In genomic region chr15:102135522-102136128, GRCm38 (mm10) we compare ENCODE assay signal across 7 mouse cellular contexts. TPM values are rescaled to one million over a fixed set of nuclear protein-coding genes. Genes with fewer than 3 reads are reported as not detected.
A peak's percentile ranks its signal among the peaks of the same experiment; 100 is the strongest.
DNase-seq lines count a peak whose midpoint lies in the region; ATAC-seq lines count a peak whose summit lies in the region.

No protein-coding gene starts in this region.

- H3K27me3 ChIP-seq in lung, embryonic 16.5 days (ENCODE audit: control insufficient read depth, insufficient read depth, low read depth, low read length), result no peaks in the 10 kb centered on the region
- H3K27me3 ChIP-seq in limb, embryonic 11.5 days (ENCODE audit: control insufficient read depth, insufficient read depth, low read length), result no peaks in the 10 kb centered on the region
- no peaks in the 10 kb centered on the region for H3K27me3 ChIP-seq in stomach, embryonic 14.5 days (ENCODE audit: control insufficient read depth, insufficient read depth, low read length)

- no peaks in the 10 kb centered on the region for H3K9me3 ChIP-seq in lung, embryonic 16.5 days (ENCODE audit: control insufficient read depth, low read length)
- no peaks in the 10 kb centered on the region for H3K9me3 ChIP-seq in limb, embryonic 11.5 days (ENCODE audit: control insufficient read depth, low read length)
- H3K9me3 ChIP-seq in stomach, embryonic 14.5 days (ENCODE audit: control insufficient read depth, low read depth, low read length), result no peaks in the 10 kb centered on the region

- H3K9ac ChIP-seq in lung, embryonic 16.5 days (ENCODE audit: low read length), result peak overlapping the region; percentile 92
- H3K9ac ChIP-seq in limb, embryonic 11.5 days (ENCODE audit: low read length), result peak overlapping the region; percentile 77
- peak overlapping the region; percentile 71 for H3K9ac ChIP-seq in stomach, embryonic 14.5 days (replicated peaks; ENCODE audit: low read depth, low read length)

- H3K4me3 ChIP-seq in lung, embryonic 16.5 days (ENCODE audit: low read length), result peak overlapping the region; percentile 86
- H3K4me3 ChIP-seq in limb, embryonic 11.5 days (ENCODE audit: low read depth, low read length), result peak overlapping the region; percentile 79
- H3K4me3 ChIP-seq in stomach, embryonic 14.5 days (ENCODE audit: low read depth, low read length), result peak overlapping the region; percentile 73

- ATAC-seq in lung, embryonic 16.5 days (ENCODE audit: low read depth), result peak; percentile 64; the same call in 1 of the 2 replicates
- ATAC-seq in erythroblast, adult 5-6 weeks (replicated peaks; ENCODE audit: low FRiP score, poor library complexity, severe bottlenecking), result peak; percentile 8
- ATAC-seq in limb, embryonic 11.5 days (ENCODE audit: insufficient number of reproducible peaks, low FRiP score, low TSS enrichment, low read depth), result peak; percentile 56
- ATAC-seq in stomach, embryonic 14.5 days (ENCODE audit: insufficient number of reproducible peaks, insufficient read depth, low FRiP score, low read depth), result no peak

- no peak for DNase-seq in lung, postnatal 14 days
- no peak for DNase-seq in limb, embryonic 11.5 days (ENCODE audit: low spot score)
- no peak for DNase-seq in adrenal gland, postnatal 4 days (ENCODE audit: low spot score in 2 of 2)
- no peak for DNase-seq in gastrocnemius, postnatal 14 days

- peaks cover 12% of the 10 kb centered on the region for H3K4me1 ChIP-seq in lung, embryonic 16.5 days (replicated peaks; ENCODE audit: control insufficient read depth, insufficient read depth, low read length)
- 0 out of 2 replicates have a peak, but pooled peaks cover 4% of the 10 kb centered on the region for H3K4me1 ChIP-seq in limb, embryonic 11.5 days (ENCODE audit: control insufficient read depth, insufficient read depth, low read length)
- peaks cover 13% of the 10 kb centered on the region; the same call in 1 of the 2 replicates for H3K4me1 ChIP-seq in stomach, embryonic 14.5 days (ENCODE audit: control insufficient read depth, insufficient read depth, low read length)

- H3K4me2 ChIP-seq in lung, embryonic 16.5 days (ENCODE audit: low read depth, low read length), result peak overlapping the region; percentile 81
- H3K4me2 ChIP-seq in limb, embryonic 11.5 days (ENCODE audit: low read depth, severe bottlenecking), result peak overlapping the region; percentile 50
- peak overlapping the region; percentile 84 for H3K4me2 ChIP-seq in stomach, embryonic 14.5 days (replicated peaks; ENCODE audit: low read depth, low read length)

- intact Hi-C loops in gastrocnemius, postnatal 14 days (cut with DNase I; ENCODE audit: low total_unique reads), result no loop called here

- under 1% methylated on average over 35 of the region's 35 CpGs for WGBS in lung, embryonic 16.5 days
- 4% methylated on average over 35 of the region's 35 CpGs for WGBS in limb, embryonic 11.5 days
- 2% methylated on average over 33 of the region's 35 CpGs for WGBS in stomach, embryonic 14.5 days

- H3K27ac ChIP-seq in lung, embryonic 16.5 days (ENCODE audit: low read length), result peak overlapping the region; percentile 84
- H3K27ac ChIP-seq in limb, embryonic 11.5 days (replicated peaks; ENCODE audit: low read depth, low read length), result peak overlapping the region; percentile 40; the same call in 1 of the 2 replicates
- H3K27ac ChIP-seq in stomach, embryonic 14.5 days (ENCODE audit: low read length), result peak overlapping the region; percentile 52; the same call in 1 of the 2 replicates

- peaks cover 14% of the 10 kb centered on the region for H3K36me3 ChIP-seq in lung, embryonic 16.5 days (ENCODE audit: control insufficient read depth, insufficient read depth, low read length)
- H3K36me3 ChIP-seq in limb, embryonic 11.5 days (ENCODE audit: control insufficient read depth, insufficient read depth, low read length), result peaks cover 8% of the 10 kb centered on the region
- peaks cover 21% of the 10 kb centered on the region for H3K36me3 ChIP-seq in stomach, embryonic 14.5 days (ENCODE audit: control insufficient read depth, insufficient read depth, low read length)

RNA-seq across cellular contexts. Expression of gene Spryd3, which starts 0.4 kb away (rescaled TPM):
- polyA plus RNA-seq in lung, embryonic 16.5 days (2015; fragmentation: Nextera tagmentation; extraction: Ambion mirVana), result 21.2 and 22.7 TPM in 2 replicates
- 3.8 TPM in 1 of 2 replicates, not detected in the other for total RNA-seq in erythroblast, adult 5-6 weeks (2015; ENCODE audit: low replicate concordance)
- 2.1 and 4.7 TPM in 2 replicates for total RNA-seq in erythroblast, adult 5-6 weeks (2017; ENCODE audit: low replicate concordance)
- 7.2 and 10.0 TPM in 2 replicates for polyA plus RNA-seq in limb, embryonic 11.5 days (2014; fragmentation: Nextera tagmentation; extraction: Ambion mirVana)
- 15.2 and 16.7 TPM in 2 replicates for polyA plus RNA-seq in stomach, embryonic 14.5 days (2014; fragmentation: Nextera tagmentation; extraction: Ambion mirVana)
- total RNA-seq in adrenal gland, postnatal 4 days (2021), result 10 to 100 TPM; 32.5 to 35.9 TPM
- total RNA-seq in gastrocnemius, postnatal 14 days (2021), result 10 to 100 TPM; 10.0 to 12.0 TPM

RNA-seq across cellular contexts. Expression of gene Igfbp6, which starts 8.5 kb away (rescaled TPM):
- polyA plus RNA-seq in lung, embryonic 16.5 days (2015; fragmentation: Nextera tagmentation; extraction: Ambion mirVana), result 25.8 and 34.5 TPM in 2 replicates
- total RNA-seq in erythroblast, adult 5-6 weeks (2015; ENCODE audit: low replicate concordance), result 1.5 TPM in 1 of 2 replicates, not detected in the other
- total RNA-seq in erythroblast, adult 5-6 weeks (2017; ENCODE audit: low replicate concordance), result not detected in 2 replicates
- polyA plus RNA-seq in limb, embryonic 11.5 days (2014; fragmentation: Nextera tagmentation; extraction: Ambion mirVana), result 0.17 and 0.57 TPM in 2 replicates
- polyA plus RNA-seq in stomach, embryonic 14.5 days (2014; fragmentation: Nextera tagmentation; extraction: Ambion mirVana), result 12.4 and 13.1 TPM in 2 replicates
- total RNA-seq in adrenal gland, postnatal 4 days (2021), result 10 to 100 TPM; 33.9 to 34.4 TPM
- 10 to 100 TPM; 65.6 to 80.6 TPM for total RNA-seq in gastrocnemius, postnatal 14 days (2021)

RNA-seq across cellular contexts. Expression of gene Soat2, which starts 14.7 kb away (rescaled TPM):
- 0.30 and 0.50 TPM in 2 replicates for polyA plus RNA-seq in lung, embryonic 16.5 days (2015; fragmentation: Nextera tagmentation; extraction: Ambion mirVana)
- total RNA-seq in erythroblast, adult 5-6 weeks (2015; ENCODE audit: low replicate concordance), result 1.0 TPM in 1 of 2 replicates, not detected in the other
- total RNA-seq in erythroblast, adult 5-6 weeks (2017; ENCODE audit: low replicate concordance), result 1.5 and 1.8 TPM in 2 replicates
- polyA plus RNA-seq in limb, embryonic 11.5 days (2014; fragmentation: Nextera tagmentation; extraction: Ambion mirVana), result 0.09 and 0.24 TPM in 2 replicates
- 2.1 and 2.2 TPM in 2 replicates for polyA plus RNA-seq in stomach, embryonic 14.5 days (2014; fragmentation: Nextera tagmentation; extraction: Ambion mirVana)
- total RNA-seq in adrenal gland, postnatal 4 days (2021), result 1 to 10 TPM in 1 of 2 experiments, under 1 TPM in 1; 0.78 to 3.8 TPM
- total RNA-seq in gastrocnemius, postnatal 14 days (2021), result under 1 TPM in 1 of 2 experiments, not detected in 1; 0.13 TPM

RNA-seq across cellular contexts. Expression of gene Tns2, which starts 35.4 kb away (rescaled TPM):
- 68.5 and 72.8 TPM in 2 replicates for polyA plus RNA-seq in lung, embryonic 16.5 days (2015; fragmentation: Nextera tagmentation; extraction: Ambion mirVana)
- total RNA-seq in erythroblast, adult 5-6 weeks (2015; ENCODE audit: low replicate concordance), result not detected in 2 replicates
- not detected in 2 replicates for total RNA-seq in erythroblast, adult 5-6 weeks (2017; ENCODE audit: low replicate concordance)
- polyA plus RNA-seq in limb, embryonic 11.5 days (2014; fragmentation: Nextera tagmentation; extraction: Ambion mirVana), result 14.6 and 15.6 TPM in 2 replicates
- polyA plus RNA-seq in stomach, embryonic 14.5 days (2014; fragmentation: Nextera tagmentation; extraction: Ambion mirVana), result 42.6 and 48.5 TPM in 2 replicates
- 10 to 100 TPM; 60.9 to 63.6 TPM for total RNA-seq in adrenal gland, postnatal 4 days (2021)
- 10 to 100 TPM; 29.8 to 45.6 TPM for total RNA-seq in gastrocnemius, postnatal 14 days (2021)

Comparison
In these comparisons a context has a peak if more than half of its experiments do, and no peak if none do; other contexts are left out.
1. RNA of gene Igfbp6, which starts 8.5 kb away (total RNA-seq): 65.6 to 80.6 TPM in gastrocnemius, postnatal 14 days and 33.9 to 34.4 TPM in adrenal gland, postnatal 4 days; 1.5 TPM in erythroblast, adult 5-6 weeks; every median in the first group is over 10 times any median in the second.
2. Peak in every context shown above with its lines, with median percentiles within 50 percentile points of each other: H3K27ac ChIP-seq, H3K4me2 ChIP-seq, H3K4me3 ChIP-seq and H3K9ac ChIP-seq.